Mouse (Mus musculus): ENCODE results near the gene Tcap.
"Not testable (repeated sequence)": the region's sequence is repeated elsewhere in the genome, so short reads cannot be mapped to it uniquely, and the experiment has no call there.

Tcap gene

DNA sequence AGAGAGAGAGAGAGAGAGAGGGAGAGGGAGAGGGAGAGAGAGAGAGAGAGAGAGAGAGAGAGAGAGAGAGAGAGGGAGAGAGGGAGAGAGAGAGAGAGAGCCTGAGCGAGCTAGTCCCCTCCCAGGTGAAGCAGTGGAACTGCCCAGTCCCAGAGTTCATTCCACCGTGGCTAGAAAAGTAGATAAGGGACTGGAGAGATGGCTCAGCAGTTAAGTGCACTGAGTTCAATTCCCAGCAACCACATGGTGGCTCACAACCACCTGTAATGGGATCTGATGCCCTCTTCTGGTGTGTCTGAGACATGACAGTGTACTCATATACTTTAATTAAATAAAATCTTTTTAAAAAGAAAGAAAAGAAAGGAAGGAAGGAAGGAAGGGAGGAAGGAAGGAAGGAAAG is 1.2 kb upstream of the Tcap start:
- DNase-seq, result not testable (repeated sequence)

DNA sequence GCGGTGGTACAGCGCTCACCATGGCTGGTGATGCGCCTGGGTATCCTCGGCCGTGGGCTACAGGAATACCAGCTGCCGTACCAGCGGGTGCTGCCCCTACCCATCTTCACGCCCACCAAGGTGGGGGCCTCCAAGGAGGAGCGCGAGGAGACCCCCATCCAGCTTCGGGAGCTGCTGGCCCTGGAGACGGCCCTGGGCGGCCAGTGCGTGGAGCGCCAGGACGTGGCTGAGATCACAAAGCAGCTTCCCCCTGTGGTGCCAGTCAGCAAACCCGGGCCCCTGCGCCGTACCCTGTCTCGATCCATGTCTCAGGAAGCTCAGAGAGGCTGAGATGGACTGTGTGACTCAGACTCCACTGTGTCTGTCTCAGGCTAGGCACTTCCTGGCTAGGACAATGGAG is 605 bp downstream of the Tcap start:
- DNase-seq, result no peak

DNA sequence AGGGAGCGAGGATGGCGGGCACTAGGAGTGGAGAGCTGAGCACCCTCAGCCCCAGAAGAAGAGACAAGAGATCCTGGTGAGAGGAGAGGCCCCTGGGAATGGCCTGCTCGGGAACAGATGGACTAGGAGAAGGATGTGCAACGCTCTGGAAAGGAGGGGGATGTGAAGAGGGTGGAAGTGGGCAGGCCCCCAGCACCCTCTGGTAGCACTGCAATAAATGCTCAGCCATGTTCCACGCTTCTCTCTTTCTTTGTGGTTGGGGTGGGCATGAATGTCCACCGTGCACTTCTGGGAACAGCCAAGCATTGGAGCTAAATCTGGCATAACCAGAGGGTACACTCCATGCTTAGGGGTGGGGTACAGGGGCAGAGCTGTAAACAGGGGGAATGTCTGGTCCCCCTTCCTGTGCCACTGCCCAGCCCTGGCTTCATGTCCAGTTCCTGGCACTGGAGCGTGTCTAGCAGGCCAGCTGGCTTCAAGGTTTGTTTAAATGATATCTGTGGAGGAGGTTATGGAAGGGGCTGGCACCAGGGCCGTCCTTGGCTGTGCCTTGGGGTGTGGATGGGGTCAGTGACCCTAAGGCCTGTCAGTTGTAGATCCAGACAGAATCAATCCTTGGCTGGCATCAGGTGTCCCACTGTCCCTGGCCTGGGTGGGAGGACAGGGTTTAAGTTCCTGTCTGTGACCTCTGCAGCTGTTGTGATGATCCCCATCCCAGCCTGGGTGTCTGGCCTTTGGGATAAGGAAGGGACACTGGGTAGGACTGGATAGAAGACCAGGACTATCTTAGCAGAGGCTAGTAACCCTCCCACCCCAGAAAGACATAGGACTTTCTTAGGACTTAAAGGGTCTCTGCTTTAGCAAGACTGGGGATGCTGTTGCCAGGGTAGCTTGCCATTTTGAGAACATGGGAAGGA is 1.4 kb downstream of the Tcap start:
- peak; percentile 49 for DNase-seq

DNA sequence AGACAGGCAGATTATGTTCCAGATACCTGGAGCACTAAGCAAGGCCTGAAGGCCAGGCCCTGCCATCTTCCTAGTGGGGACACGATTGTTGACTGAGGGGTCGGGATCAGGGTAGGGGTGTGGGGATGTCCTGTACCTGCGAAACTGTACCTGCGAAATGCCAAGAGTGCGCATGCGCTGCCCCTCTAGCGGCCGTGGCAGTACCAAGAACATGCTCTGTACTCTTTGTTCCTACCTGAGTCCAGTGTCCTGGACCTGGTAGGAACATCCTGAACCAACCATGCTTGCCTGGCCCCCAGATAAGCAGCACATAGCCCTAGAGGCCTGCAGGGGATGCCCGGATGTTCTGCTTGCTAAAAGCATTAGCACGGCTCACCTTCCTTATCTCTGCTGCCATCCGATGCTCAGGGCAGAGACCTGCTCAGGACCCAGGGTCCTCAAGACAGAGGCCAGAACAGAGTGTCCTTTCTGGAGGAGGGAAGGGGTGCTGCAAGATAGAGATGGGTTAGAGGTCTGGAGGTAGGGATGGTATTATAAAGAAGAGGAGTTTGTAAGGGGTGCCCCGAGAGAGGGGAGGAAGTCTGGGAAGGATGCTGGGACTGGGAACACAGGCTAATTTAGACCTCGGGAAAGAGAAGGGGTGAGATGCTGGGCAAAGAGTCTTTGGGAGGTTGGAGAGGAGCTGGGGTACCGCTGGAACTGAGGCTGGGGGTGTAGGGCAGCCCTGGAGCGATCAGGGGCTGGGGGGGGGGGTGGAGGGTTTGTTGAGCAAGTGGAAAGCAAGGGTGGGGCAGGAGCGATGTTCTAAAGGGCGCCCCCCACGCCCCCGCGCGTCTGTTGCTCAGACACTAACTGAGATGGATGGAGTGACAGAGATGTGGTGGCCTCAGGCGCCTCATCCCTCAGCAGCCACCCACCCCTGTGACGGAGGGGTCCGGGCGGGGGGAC is 2.3 kb downstream of the Tcap start, which contains the start of gene Pnmt:
Gene Pnmt, plus strand, starts transcription at position 813 of the 948 bp plus-strand sequence.
- no peak for DNase-seq

DNA sequence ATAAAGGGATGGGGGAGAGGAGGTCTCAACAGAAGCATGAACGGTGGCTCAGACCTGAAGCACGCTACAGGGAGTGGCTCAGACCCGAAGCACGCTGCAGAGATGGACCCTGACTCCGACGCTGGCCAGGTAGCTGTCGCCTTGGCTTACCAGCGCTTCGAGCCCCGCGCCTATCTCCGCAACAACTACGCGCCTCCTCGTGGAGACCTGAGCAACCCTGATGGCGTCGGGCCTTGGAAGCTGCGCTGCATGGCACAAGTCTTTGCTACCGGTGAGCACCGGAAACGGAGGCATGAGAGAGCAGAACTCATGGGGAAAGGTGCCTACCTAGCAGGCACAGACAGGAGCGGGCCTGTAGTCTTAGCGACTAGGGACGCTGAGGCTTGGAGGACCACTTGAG is 3.0 kb downstream of the Tcap start:
- no peak for DNase-seq

DNA sequence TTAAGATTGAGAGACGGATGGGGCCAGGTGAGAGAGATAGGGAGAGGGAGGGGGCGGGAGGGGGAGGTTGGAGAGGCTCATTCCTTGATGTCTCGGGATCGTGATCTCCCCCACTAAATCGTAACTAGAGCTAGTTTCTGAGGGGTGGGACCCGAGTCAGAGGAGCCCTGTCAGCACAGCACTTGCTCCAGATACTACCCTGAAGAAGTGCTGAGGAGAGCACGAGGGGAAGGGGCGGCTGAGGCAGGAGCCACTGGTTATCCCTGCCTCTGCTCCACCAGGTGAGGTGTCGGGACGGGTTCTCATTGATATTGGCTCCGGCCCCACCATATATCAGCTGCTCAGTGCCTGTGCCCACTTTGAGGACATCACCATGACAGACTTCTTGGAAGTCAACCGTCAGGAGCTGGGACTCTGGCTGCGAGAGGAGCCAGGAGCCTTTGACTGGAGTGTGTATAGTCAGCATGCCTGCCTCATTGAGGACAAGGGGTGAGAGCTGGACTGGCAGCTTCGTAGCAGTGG is 3.5 kb downstream of the Tcap start:
- DNase-seq, result no peak

DNA sequence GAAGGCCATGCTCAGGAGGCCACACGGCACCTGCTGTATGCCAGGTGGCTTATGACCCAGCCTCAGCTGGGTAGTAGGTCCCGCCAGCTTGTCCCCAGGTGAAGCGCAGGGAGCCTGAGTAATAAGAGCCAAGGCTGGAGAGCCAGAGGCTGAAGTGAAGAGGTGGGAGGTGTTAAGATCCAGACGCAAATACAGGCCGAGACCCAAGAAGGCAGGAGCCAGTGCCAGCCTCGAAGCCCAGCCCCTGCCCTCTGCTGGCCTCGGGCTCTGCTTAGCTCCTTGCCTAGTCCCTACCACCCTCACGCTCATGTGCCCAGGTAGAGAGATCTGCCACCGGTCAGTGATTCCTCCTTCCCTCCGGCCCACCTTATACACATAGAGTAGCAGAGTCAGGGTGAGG is 4.7 kb downstream of the Tcap start:
- peak; percentile 57 for DNase-seq

DNA sequence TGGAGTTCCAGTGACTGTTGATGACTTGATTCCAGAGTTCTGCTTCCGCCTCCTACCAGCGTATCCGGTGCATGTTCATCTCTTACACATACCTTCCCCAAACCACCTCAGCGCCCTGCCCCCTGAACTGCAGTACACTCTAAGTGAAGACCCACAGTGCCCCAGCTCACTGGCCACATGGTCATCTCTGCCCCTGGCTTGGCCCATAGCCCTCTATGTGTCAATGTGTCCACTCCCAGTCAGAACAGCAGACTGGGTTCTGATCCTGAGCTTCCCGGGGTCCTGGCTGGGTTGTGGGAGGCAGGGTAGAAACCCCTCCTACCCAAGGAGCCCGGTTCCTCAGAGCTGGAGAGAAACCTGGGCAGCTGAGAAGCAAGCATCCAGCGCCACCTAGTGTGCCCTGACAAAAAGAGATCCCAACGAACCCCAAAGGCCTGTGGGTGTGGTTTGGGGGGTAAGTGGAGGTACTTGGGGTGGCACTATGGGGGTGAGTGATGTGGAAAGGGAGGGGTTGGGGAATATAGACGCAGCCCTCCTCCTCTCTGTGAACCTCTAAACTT is 5.7 kb downstream of the Tcap start:
- DNase-seq, result peak; percentile 81

DNA sequence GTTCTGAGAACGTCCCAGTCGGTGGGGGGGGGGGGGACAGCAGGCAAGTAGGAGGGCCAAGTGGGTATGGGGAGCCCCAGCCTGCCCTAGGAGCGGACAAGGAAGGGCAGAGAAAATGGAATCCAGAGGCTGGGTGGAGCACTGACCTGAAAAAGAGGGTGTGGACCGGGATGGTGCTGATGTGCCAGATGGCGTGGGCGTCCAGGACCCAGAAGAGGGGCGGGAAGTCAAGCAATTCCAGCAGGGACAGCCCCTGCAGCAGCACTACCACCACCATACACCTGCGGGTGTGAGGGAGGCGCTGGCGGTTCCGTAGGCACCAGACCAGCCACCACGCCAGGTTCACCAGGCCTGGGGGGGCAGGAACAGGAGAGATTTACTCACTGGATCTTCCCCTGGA is 6.5 kb downstream of the Tcap start:
- no peak for DNase-seq

DNA sequence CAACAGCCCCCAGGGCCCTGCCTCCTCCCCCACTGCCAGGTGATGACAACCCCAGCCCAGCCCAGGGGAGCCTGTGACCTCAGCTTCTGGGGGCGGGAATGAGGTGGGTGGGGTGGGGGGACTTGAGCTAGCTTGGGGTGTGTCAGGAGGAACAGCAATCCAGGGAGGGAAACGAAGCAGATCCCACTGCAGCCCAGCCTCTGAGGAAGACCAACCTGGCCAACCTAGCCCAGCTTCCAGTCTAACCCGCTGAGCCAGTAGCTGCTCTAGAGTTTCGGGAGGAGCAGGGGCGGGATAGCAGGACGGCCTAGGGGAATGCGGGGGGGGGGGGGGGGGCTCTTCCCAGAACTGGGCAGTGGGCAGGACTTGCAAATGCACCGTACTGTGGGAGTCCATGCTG is 8.4 kb downstream of the Tcap start:
- DNase-seq, result no peak

DNA sequence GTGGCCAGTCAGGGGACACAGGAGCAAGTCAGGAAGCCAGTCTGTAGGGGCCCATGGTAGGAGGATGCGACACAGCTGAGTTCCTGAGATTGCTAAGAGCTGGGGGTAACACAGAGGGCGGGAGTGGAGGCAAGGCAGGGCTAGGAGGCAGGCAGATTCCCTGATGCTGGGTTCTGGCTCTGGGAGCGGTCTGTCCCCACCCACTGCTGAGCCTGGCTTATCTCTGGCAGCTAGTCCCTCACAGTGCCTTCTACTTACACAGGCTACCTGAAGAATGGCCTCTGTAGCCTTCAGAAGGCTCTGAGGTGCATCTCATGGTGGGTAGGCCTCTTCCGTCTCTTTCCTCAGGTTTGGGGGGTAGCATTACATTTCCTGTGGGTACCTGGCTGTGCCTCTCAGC is 9.0 kb downstream of the Tcap start:
- DNase-seq, result no peak

DNA sequence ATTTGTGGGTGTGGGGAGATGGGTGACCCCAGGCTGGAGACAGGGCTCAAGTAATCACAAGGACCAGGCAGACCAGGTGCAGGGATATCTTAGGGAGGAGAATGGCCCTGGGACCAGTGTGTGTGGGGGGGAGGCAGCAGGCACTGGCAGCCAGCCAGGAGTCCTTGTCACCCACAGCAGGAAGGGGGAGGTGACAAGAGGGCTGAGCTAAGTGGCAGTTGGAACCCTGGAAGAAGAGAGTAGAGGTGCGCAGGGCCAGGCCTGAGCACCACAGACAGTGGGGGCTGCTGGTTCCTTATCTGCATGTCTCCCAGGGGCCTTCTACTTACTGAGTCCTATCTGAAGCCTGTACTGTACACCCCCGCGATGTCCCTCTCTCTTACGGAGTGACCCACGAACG is 9.7 kb downstream of the Tcap start:
- DNase-seq, result peak; percentile 68

DNA sequence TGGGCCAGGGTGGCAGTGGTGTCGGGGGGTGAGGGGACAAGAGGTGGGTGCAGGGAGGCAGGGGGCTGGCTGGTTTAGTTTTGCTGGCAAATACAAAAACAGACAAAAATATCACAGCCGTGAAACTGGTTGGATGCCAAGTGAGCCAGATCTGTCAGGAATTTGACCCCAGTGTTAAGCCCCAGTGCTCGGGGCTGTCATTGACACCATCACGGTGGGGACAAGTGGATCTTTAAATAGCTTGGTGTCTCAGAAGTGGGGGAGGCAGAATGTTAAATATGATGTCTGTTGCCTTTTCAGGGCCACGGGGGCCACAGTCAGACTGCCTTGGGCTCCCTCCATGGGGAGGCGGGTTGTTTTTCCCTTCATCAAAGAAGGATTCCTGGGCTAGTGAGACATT is 10.7 kb downstream of the Tcap start:
- DNase-seq, result no peak

DNA sequence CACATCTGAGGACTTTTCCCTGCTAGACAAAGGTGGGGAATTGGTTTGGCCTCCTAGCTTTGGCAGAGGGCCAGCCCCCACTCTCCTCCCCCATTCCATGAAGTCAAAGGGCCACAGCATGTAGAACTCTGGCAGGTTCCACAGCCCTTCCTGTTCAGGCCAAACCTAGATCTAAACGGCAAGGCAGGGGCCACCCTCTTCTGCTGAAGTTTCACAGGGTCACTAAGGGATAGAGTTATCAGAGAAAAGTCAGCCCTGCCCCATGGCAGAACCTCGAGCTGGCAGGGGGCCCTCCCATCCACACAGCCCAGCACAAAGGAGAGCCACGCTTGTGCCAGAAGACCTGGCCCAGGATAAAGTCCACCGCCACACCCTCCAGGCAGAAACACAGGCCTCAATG is 11.4 kb downstream of the Tcap start:
- no peak for DNase-seq

DNA sequence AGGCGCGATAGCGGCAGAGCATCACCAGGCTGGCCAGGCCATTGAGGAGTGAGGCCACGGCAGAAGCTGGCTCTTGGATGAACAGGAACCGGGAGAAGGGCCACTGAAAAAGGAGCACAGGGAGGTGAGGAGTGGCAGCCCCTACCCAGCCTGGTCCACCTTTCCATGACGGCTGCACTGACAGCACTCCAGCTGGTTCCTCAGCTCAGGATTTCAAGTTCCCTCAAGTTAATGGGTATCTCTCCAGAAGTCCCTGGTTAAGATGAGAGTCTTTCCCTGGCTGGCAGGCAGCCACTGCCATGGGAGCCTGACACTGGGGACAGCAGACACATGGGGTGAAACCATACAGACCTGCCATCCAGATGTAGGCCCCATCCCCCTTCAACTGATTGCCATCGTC is 14.3 kb downstream of the Tcap start:
- DNase-seq, result no peak

DNA sequence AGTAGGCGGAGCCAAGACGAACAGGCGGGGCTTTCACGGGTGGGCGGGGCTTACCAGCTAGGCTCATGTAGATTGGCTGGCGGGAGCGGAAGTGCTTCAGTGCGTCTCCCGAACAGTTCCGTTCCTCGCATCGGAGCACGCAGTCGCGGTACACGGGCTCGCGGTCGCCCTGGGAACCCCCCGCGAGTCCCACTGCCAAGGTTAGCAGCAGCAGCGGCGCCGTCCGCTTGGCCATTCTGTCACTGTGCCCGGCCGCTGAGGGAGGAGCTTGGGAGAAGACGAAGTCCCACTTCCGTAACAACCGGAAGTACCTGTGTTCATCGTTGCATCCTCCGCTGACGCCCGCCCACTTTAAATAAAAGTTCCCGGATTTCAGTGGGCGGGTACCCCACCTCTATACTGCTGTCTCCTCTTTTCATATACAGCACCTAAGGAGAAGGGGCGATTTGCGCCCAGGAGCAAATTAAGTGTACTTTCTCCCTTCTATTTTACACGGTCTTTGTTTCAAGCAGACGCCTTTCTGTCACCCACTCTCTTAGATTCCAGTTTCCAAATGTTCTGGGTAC is 16.6 kb downstream of the Tcap start, which contains the start of gene Pgap3:
Gene Pgap3, minus strand, starts transcription at position 330 of the 566 bp plus-strand sequence.
- peak; percentile 90 for DNase-seq

DNA sequence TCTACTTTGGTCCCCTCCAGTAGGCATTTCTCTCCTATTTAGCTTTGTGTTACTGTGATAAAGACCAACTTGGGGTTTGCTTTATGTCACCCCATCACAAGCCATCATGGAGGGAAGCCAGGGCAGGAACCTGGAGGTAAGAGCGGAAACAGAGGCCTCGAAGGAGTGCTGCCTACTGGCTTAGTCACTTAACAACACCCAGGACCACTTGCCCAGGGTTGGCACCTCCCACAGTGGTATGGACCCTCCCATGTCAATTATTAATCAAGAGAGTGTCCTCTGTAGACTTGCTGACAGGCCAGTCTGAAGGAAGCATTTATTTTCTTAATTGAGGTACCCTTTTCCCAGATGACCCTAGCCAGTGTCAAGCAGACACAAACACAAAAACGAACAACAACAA is 17.2 kb downstream of the Tcap start:
- no peak for DNase-seq

DNA sequence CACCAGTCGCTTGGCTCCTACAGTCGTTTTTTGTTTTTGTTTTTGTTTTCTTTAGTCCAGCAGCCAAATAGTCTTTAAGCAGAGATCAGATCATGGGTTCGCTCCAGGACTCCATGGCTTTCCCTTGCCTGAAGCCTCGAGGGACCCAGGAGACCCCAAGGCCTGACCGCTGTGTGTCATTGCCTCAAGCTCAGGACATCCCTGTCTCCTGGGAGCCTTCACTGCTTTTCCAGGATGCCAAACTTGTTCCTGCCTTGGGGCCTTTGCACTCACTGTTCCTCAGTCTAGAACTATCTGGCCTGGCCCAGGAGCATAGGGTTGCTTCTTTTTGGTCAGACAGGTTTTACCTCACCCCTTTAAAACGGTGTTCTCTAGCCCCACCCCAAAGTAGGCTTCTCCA is 23.0 kb downstream of the Tcap start:
- no peak for DNase-seq

DNA sequence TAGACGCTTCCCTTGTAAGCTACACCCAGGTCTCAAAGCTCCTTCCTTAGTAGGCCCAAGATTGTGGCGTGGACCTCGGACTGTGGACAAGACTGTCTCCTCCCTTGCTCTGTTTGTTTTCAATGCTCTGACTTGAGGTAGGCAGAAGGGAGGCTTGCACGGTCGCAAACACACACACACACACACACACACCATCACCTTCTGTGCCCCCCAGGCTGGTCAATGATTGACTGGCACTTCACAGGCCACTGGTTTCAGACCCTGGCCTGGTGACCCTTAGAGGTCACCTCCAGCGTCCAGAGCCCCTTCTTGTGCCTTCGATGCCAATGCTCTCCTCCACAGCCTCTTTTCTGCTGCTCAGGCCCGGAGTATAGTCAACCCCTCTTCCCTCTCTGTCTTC is 25.3 kb downstream of the Tcap start:
- no peak for DNase-seq

DNA sequence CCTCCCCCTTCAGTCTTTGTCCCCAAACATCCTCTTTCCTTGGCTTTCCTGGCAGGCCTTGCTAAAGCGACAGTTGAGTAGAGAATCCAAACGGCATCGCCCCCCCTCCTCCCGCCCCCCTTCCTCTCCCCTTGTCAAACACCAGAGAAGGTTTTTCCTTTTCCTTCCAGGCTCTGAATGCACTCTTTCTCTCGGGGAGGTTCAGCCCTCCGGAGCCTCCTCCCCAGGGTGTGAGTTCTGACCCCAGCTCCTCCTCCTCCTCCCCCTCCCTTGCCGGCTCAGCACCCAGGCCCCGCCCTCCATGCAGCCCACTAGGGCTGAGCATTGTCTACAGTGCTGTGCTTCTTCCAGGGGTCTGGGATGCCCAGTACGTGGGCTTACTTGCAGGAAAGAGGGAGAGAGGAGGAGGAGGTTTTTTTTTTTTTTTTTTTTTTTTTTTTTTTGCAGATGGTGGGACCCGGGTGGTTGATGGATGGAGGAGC is 25.8 kb downstream of the Tcap start:
- DNase-seq, result no peak

DNA sequence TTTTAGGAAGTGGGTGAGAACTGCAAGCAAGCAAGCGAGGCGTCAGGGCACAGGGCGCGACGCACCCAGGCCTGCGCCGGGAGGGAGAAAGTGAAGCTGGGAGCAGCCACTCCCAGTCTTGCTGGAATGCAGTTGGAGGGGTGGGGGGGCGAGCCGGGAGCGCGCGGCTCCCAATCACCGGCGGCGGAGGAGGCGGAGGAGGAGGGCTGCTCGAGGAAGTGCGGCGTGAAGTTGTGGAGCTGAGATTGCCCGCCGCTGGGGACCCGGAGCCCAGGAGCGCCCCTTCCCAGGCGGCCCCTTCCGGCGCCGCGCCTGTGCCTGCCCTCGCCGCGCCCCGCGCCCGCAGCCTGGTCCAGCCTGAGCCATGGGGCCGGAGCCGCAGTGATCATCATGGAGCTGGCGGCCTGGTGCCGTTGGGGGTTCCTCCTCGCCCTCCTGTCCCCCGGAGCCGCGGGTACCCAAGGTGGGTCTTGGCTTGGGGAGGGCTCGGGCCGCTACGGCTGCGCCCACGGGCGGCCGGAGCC is 28.7 kb downstream of the Tcap start, which contains the start of gene Erbb2:
Gene Erbb2, plus strand, starts transcription at position 198 of the 524 bp plus-strand sequence.
- peak; percentile 85 for DNase-seq

DNA sequence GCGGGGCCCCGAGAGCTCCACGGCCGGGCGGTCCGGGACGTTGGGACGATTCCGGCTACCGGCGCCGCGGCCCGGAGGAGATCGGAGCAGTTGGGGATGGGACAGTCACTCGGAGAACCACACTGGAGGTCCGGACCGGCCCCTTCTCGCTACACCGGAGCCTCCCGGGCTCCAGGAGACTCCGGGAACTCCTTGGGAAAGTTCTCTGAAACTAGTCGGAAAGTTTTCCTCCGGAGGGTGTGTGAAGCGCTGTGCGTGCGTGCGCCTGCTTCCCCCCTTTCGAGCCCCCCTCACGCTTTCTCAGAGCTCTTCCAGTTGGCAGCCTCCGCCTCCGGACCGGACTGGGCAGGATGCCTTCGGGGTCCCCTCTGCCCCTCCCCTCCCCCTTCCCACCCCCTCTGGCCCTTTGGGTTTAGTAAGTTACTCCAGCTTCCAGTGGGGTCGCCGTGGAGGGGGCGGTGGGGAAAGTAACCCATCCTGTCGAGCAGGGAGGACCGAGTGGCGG is 29.2 kb downstream of the Tcap start:
- DNase-seq, result peak; percentile 30

All from lung, postnatal 36 days (tissue).